In genomic region chr4:85205071-85205635, GRCm38 (mm10) we compare ENCODE assay signal across 8 mouse cellular contexts. TPM values are rescaled to one million over a fixed set of nuclear protein-coding genes. Genes with fewer than 3 reads are reported as not detected.
DNase-seq lines count a peak whose midpoint lies in the region; ATAC-seq lines count a peak whose summit lies in the region.

Gene Sh3gl2, plus strand, starts transcription at chr4:85205126.

- H3K9me3 ChIP-seq in embryonic facial prominence, embryonic 15.5 days (replicated peaks): no peaks in the 10 kb centered on the region
- H3K9me3 ChIP-seq in lung, embryonic 15.5 days: no peaks in the 10 kb centered on the region

- under 1% methylated on average over 47 of the region's 48 CpGs for WGBS in embryonic facial prominence, embryonic 15.5 days
- under 1% methylated on average over 48 of the region's 48 CpGs for WGBS in lung, embryonic 15.5 days

- peak within 1 kb of the TSS; percentile 97 for H3K4me2 ChIP-seq in embryonic facial prominence, embryonic 15.5 days (replicated peaks)
- H3K4me2 ChIP-seq in lung, embryonic 15.5 days: peak within 1 kb of the TSS; percentile 98

- H3K27me3 ChIP-seq in embryonic facial prominence, embryonic 15.5 days: peaks cover 47% of the 10 kb centered on the region
- H3K27me3 ChIP-seq in lung, embryonic 15.5 days: peaks cover 51% of the 10 kb centered on the region

- peak within 1 kb of the TSS; percentile 39; the same call in 1 of the 2 replicates for H3K9ac ChIP-seq in embryonic facial prominence, embryonic 15.5 days
- H3K9ac ChIP-seq in lung, embryonic 15.5 days: peak within 1 kb of the TSS; percentile 58

- no peaks in the 10 kb centered on the region for H3K36me3 ChIP-seq in embryonic facial prominence, embryonic 15.5 days
- no peaks in the 10 kb centered on the region for H3K36me3 ChIP-seq in lung, embryonic 15.5 days

- no peak within 1 kb of the TSS for H3K27ac ChIP-seq in embryonic facial prominence, embryonic 15.5 days (replicated peaks)
- no peak within 1 kb of the TSS for H3K27ac ChIP-seq in lung, embryonic 15.5 days

- H3K4me3 ChIP-seq in embryonic facial prominence, embryonic 15.5 days (replicated peaks): peak within 1 kb of the TSS; percentile 69
- peak within 1 kb of the TSS; percentile 80 for H3K4me3 ChIP-seq in lung, embryonic 15.5 days

- ATAC-seq in embryonic facial prominence, embryonic 15.5 days (ENCODE audit: insufficient number of reproducible peaks, low FRiP score, low TSS enrichment, low read depth): peak; percentile 66
- ATAC-seq in hematopoietic stem cell, adult 5-6 weeks (replicated peaks in 1 of 2; ENCODE audit: insufficient read depth in 1 of 2, low FRiP score in 2 of 2, low TSS enrichment in 1 of 2, low read depth in 1 of 2, poor library complexity in 2 of 2, severe bottlenecking in 2 of 2): 0 out of 4 replicates have a peak, but pooled peaks have one; percentile 9 to 23
- no peak; the same call in 1 of the 2 replicates for ATAC-seq in lung, embryonic 15.5 days (ENCODE audit: borderline replicate concordance, extremely low read depth, low FRiP score, low TSS enrichment)

- peaks cover 11% of the 10 kb centered on the region for H3K4me1 ChIP-seq in embryonic facial prominence, embryonic 15.5 days
- H3K4me1 ChIP-seq in lung, embryonic 15.5 days: peaks cover 6% of the 10 kb centered on the region

- peak; percentile 71 to 77 for DNase-seq in urinary bladder, adult 18-20 months (ENCODE audit: low spot score in 2 of 2)
- no peak for DNase-seq in urinary bladder, postnatal 10 days (ENCODE audit: low spot score)
- peak; percentile 76 for DNase-seq in layer of hippocampus, adult 9-11 months
- DNase-seq in right cerebral cortex, adult 18-20 months: peak; percentile 86
- no peak for DNase-seq in T-cell, adult 2 months (ENCODE audit: low spot score)

RNA-seq across cellular contexts. Expression of gene Sh3gl2, which starts in this region (rescaled TPM):
- polyA plus RNA-seq in embryonic facial prominence, embryonic 15.5 days (2015; fragmentation: Nextera tagmentation; extraction: Ambion mirVana): 9.2 and 10.6 TPM in 2 replicates
- total RNA-seq in hematopoietic stem cell, adult 5-6 weeks (2017): 1.4 TPM in 1 of 2 replicates, not detected in the other
- 6.1 and 7.0 TPM in 2 replicates for polyA plus RNA-seq in lung, embryonic 15.5 days (2015; fragmentation: Nextera tagmentation; extraction: Ambion mirVana)

Comparison
In these comparisons a context has a peak if more than half of its experiments do, and no peak if none do; other contexts are left out.
1. DNase-seq: peak in urinary bladder, adult 18-20 months (2 of 2), layer of hippocampus, adult 9-11 months (single experiment) and right cerebral cortex, adult 18-20 months (single experiment); none in urinary bladder, postnatal 10 days (single experiment) and T-cell, adult 2 months (single experiment).